Mouse (Mus musculus) retina, postnatal 7 days (tissue): ENCODE measurements around the gene Casz1.
A peak's percentile ranks its signal among the peaks of the same experiment; 100 is the strongest.

Experiments used
- DNase-seq: peaks from one replicate; pipeline ENCODE4 v3.0.0-alpha.2; 2012; ENCODE audit warnings: low read depth, low spot score

Casz1 gene

GRCm38 (mm10) chr4:148968859-148969258 lies 164.6 kb downstream of the Casz1 start:
- DNase-seq = no peak

DNA sequence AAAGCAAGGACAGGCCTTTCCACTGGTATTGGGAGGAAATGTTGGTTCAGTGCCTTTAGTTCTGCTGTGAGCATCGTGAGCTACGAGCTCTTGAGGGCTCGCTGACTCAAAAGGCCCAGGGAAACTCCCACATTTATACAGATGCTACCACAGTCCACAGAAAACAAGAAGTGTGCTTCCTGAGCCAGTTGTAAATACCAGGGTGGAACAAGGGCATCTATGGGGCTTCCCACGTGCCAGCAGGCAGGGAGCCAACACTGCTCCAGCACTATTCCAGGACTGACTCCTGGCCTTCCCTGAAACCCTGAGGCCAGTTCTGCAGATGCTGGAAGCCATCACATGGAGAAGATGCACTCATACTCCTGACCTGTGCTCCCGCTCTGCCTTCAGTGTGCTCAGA lies 165.4 kb downstream of the Casz1 start:
- no peak for DNase-seq

GRCm38 (mm10) chr4:148970742-148971141 lies 166.5 kb downstream of the Casz1 start:
- no peak for DNase-seq

DNA sequence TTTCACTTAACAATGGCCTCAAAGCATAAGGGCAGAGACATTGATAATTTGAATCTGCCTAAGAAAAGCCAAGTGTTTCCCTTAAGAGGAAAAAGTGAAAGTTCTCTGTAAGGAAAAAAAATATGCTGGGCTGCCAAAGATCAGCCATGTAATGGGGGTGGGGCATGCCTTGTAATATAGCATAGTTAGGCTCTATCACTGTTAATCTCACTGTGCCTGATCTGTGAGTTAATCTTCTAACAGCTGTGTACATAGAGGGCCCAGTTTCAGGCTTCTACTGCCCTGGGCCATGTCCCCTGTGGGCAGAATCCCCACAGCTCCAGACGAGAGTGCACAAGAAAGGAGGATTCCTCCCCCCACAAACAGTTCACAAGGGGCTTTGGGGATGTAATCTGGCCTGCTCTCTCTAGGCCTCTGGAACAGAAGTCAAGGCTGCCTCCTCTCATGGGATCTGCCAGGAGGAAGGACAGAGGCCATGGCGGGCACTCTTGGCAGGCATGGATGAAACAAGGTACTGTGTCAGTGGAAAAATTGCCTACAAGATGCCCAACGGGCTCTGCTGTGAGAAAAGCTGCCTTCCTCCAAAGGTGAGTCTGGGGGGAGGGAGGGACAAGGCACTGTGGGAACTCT lies 167.5 kb downstream of the Casz1 start:
- no peak for DNase-seq

DNA sequence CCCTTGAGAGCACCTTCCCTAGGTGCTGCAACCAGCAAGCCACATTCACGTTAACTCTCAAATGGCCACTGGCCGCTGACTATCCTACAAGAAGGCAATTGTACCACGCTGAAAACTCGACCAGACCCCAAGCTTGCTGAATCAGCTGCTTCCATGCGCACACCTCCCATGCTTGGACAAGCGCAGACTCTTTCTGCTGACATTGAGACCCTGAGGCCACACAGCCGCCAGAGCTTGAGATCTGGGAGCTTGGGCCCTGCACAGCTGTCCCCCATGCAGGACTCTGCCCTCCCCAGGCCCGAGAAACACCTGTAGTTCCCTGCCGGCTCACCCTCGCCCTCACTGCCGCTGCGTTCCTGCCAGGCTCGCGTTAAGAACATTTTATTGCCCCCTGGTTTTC lies 168.5 kb downstream of the Casz1 start:
- no peak for DNase-seq

DNA sequence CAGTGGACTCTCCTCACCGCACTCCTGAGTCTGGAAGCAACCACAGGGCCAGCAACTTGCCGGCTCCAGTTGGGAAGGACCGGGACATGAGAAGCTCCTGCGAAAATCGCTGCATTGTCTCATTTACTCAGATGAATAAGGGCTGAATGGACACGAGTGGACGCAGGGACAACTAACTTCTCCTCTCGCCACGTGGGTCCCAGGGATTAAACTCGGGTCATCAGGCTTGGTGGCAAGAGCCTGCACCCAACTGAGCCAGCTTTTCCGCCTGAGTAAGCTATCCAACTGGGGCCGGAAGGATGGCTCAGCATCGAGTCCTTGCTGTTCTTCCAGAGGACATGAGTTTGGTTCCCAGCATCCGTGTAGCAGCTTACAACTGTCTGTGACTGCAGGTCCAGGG lies 169.2 kb downstream of the Casz1 start:
- DNase-seq = no peak

- DNase-seq = no peak
These were observed 170.6 kb downstream of the Casz1 start for GRCm38 (mm10) chr4:148974833-148975232.

GRCm38 (mm10) chr4:148978221-148978855 lies 174.1 kb downstream of the Casz1 start:
- DNase-seq = no peak

- no peak for DNase-seq
These were observed 174.7 kb downstream of the Casz1 start for GRCm38 (mm10) chr4:148978926-148979325.

GRCm38 (mm10) chr4:148979837-148980236 lies 175.6 kb downstream of the Casz1 start:
- DNase-seq = no peak

DNA sequence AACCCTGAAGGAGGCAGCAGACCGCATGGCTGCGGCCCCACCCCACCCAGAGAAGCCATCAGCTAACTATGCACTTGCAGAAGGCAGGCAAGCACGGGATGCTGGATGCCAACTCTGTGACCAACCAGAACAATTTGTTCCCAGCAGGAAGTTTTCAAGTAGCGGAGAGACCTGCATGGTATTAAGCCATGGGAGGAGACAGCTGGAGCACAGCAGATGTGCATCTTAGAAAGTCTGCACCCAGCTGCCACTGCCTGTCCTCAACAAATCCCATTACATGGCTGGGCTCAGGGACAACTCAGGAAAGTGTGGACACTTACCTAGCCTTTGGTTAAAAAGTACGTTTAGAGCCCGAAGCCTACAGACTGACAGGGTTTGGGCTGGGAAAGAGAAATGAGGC lies 178.0 kb downstream of the Casz1 start:
- DNase-seq = no peak

DNA sequence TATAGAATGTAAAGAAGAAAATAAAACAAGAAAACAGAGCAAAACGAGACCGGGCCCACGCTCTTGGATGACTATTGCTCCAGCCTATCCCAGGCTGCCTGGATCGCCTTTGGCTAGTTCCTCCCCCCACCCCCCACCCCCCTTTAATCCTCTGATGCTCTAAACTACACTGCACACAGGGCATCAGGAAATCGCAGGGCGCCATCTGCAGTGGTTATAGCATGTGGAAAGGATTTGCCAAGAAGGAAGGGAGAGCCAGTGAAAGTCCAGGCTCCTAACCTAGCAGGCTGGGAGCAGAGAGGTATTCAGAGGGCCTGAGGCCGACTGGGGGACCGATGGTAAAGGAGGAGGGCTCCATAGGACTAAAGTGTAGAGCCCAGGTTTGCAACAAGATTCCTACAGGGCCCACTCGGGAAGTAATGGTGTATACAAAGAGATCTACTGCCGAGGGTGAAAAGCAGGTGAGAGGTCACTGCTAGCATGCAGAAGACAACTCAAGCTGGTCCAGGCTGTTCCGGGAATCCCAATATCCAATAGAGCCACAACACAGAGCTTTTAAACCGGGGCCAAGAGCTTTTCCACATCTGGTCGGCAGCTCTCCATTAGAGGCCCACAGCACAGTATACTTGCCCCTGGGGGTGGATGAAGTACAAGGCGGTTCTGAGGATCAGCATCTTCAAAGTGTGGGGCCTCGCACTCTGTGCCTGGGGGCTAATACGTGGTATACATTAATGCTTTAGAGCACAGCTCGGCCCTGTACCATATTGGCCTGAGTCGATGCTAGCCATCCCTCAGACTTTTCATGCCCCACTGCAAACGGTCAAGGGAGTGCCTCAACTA lies 180.7 kb downstream of the Casz1 start:
- DNase-seq = peak; percentile 74

GRCm38 (mm10) chr4:148985541-148986476 lies 181.6 kb downstream of the Casz1 start:
- DNase-seq = no peak

- DNase-seq = no peak
These were observed 185.8 kb downstream of the Casz1 start for GRCm38 (mm10) chr4:148990038-148990437.

DNA sequence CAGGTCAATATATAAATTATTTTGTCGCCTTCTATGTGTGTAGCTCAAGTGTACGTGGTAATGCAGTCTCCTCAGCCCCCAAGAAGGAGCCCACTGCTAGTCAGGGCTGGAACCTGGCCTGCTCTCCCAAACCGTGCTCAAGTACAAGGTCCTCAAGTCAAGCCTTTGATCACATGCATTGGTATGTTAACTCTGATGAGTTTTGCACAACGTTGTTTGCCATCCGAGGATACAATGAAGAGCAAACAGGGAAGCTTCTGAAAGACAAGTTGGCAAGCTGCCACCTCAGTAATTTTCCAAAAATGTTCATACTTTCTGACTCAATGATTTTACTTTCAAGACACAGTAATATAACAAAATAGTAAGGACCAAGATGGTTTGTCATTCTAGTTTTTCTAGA lies 189.7 kb downstream of the Casz1 start:
- DNase-seq = no peak

- no peak for DNase-seq
These were observed 196.5 kb downstream of the Casz1 start for GRCm38 (mm10) chr4:149000746-149001145.

DNA sequence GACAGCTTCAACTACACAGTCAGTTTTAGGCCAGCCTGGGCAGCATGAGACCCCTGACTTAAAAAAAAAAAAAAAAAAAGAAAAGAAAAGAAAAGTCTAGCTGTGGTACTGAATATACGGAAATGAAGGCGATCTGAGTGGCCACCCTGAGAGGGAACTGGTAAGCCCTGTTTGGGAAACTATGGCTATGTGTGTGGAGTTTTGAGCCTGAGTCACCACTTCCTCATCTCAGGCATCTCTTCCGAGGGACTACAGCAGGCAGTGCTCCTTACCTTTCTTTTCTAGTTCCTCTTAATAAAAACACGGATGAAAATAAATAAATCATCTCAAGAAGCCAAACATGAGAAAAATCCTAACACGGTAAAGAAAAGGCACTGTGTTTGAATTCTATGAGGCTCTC lies 197.3 kb downstream of the Casz1 start:
- DNase-seq = no peak

- DNase-seq = no peak
These were observed 198.3 kb downstream of the Casz1 start for GRCm38 (mm10) chr4:149002441-149003093.
